ENCODE assay signal across 13 mouse cellular contexts in the genomic region with DNA sequence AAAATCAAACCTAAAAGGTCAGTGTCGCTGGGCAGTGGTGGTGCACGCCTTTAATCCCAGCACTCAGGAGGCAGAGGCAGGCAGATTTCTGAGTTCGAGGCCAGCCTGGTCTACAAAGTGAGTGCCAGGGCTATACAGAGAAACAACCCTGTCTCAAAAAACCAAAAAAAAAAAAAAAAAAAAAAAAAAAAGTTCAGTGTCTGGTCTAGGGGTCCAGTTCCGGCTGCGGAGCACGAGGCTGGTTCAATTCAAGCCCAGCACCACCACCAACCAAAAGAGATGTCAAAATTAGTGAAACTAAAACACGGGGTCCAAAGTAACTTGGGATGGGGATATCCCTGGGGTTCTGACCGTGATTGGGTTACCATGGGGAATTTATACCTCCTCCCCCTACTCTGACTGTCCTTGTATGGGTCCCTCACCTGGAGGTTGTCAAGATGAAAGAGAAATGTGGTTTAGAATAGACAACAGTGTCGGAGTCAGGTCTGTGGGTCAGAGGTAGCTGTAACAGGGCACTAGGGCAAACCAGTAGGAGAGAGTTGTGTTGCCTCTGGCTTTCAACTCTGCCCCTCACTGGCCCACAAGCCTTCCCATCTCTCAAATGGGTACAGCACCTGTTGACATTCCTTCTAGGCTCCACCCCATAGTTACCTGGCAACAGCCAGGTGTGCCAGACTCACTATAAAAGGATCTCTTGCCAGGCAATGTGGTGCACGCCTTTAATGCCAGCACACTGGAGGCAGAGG. TPM values are rescaled to one million over a fixed set of nuclear protein-coding genes. Genes with fewer than 3 reads are reported as not detected.
DNase-seq lines count a peak whose midpoint lies in the region; ATAC-seq lines count a peak whose summit lies in the region.
"Had no signal": no experiment of that assay in that cellular context is flagged by ENCODE, and none has a peak within 500 bp of the region (broad histone marks: within the 10 kb centered on the region; RNA-seq: fewer than 3 reads in every experiment).

No protein-coding gene starts in this region.

- H3K27me3 ChIP-seq in heart, embryonic 13.5 days (replicated peaks), result no peaks in the 10 kb centered on the region
- H3K27me3 ChIP-seq in midbrain, embryonic 12.5 days, result no peaks in the 10 kb centered on the region
- H3K27me3 ChIP-seq in midbrain, embryonic 16.5 days (ENCODE audit: control insufficient read depth, insufficient read depth, low read depth, low read length), result no peaks in the 10 kb centered on the region
- H3K27me3 ChIP-seq in limb, embryonic 10.5 days (ENCODE audit: low read depth, poor library complexity, severe bottlenecking), result no peaks in the 10 kb centered on the region
- H3K27me3 ChIP-seq in stomach, embryonic 15.5 days (replicated peaks), result no peaks in the 10 kb centered on the region

- ATAC-seq in heart, embryonic 13.5 days (ENCODE audit: extremely low read depth, insufficient number of reproducible peaks, low FRiP score, low TSS enrichment), result no peak
- ATAC-seq in midbrain, embryonic 12.5 days (ENCODE audit: low FRiP score, low read depth), result no peak
- ATAC-seq in midbrain, embryonic 16.5 days, result no peak
- no peak for ATAC-seq in stomach, embryonic 15.5 days (ENCODE audit: insufficient read depth, low FRiP score, low read depth)

- no peak for DNase-seq in heart, adult 18-20 months
- DNase-seq in limb, embryonic 10.5 days (ENCODE audit: low spot score), result no peak
- no peak for DNase-seq in adrenal gland, postnatal 14 days
- DNase-seq in left cerebral cortex, adult 18-20 months (ENCODE audit: low spot score in 2 of 2), result no peak
- DNase-seq: adrenal gland, adult 2 months; cerebellum, postnatal 36 days; kidney, postnatal 10 days; lung, postnatal 4 days had no signal

- peak overlapping the region; percentile 80 for H3K4me2 ChIP-seq in heart, embryonic 13.5 days
- H3K4me2 ChIP-seq in midbrain, embryonic 12.5 days (replicated peaks), result 0 out of 2 replicates have a peak overlapping the region, but pooled peaks have one; percentile 76
- no peak overlapping the region for H3K4me2 ChIP-seq in midbrain, embryonic 16.5 days (ENCODE audit: low read length)
- peak overlapping the region; percentile 84 for H3K4me2 ChIP-seq in stomach, embryonic 15.5 days

- peak overlapping the region; percentile 91; the same call in 1 of the 2 replicates for H3K9ac ChIP-seq in heart, embryonic 13.5 days
- H3K9ac ChIP-seq in midbrain, embryonic 12.5 days (replicated peaks), result no peak overlapping the region
- H3K9ac ChIP-seq in midbrain, embryonic 16.5 days (ENCODE audit: low read depth, low read length), result no peak overlapping the region
- no peak overlapping the region for H3K9ac ChIP-seq in stomach, embryonic 15.5 days

- peaks cover 33% of the 10 kb centered on the region for H3K4me1 ChIP-seq in heart, embryonic 13.5 days
- peaks cover 40% of the 10 kb centered on the region for H3K4me1 ChIP-seq in midbrain, embryonic 12.5 days
- peaks cover 29% of the 10 kb centered on the region for H3K4me1 ChIP-seq in midbrain, embryonic 16.5 days (ENCODE audit: control insufficient read depth, insufficient read depth, low read length)
- peaks cover 52% of the 10 kb centered on the region for H3K4me1 ChIP-seq in limb, embryonic 10.5 days
- H3K4me1 ChIP-seq in stomach, embryonic 15.5 days, result peaks cover 23% of the 10 kb centered on the region

- no peaks in the 10 kb centered on the region for H3K36me3 ChIP-seq in heart, embryonic 13.5 days
- peaks cover 9% of the 10 kb centered on the region; the same call in 1 of the 2 replicates for H3K36me3 ChIP-seq in midbrain, embryonic 12.5 days
- no peaks in the 10 kb centered on the region for H3K36me3 ChIP-seq in midbrain, embryonic 16.5 days (ENCODE audit: control insufficient read depth, insufficient read depth, low read length)
- peaks cover 10% of the 10 kb centered on the region for H3K36me3 ChIP-seq in limb, embryonic 10.5 days
- no peaks in the 10 kb centered on the region for H3K36me3 ChIP-seq in stomach, embryonic 15.5 days

- H3K4me3 ChIP-seq in heart, embryonic 13.5 days, result no peak overlapping the region
- no peak overlapping the region for H3K4me3 ChIP-seq in midbrain, embryonic 12.5 days
- no peak overlapping the region for H3K4me3 ChIP-seq in midbrain, embryonic 16.5 days (ENCODE audit: low read depth, low read length)
- H3K4me3 ChIP-seq in limb, embryonic 10.5 days, result peak overlapping the region; percentile 96
- peak overlapping the region; percentile 90; the same call in 1 of the 2 replicates for H3K4me3 ChIP-seq in stomach, embryonic 15.5 days (replicated peaks)

- H3K27ac ChIP-seq in heart, embryonic 13.5 days (replicated peaks), result peak overlapping the region; percentile 89; the same call in 1 of the 2 replicates
- no peak overlapping the region for H3K27ac ChIP-seq in midbrain, embryonic 12.5 days (replicated peaks)
- no peak overlapping the region for H3K27ac ChIP-seq in midbrain, embryonic 16.5 days (ENCODE audit: low read length)
- H3K27ac ChIP-seq in limb, embryonic 10.5 days, result peak overlapping the region; percentile 99
- H3K27ac ChIP-seq in stomach, embryonic 15.5 days, result no peak overlapping the region; the same call in 1 of the 2 replicates

- 95% methylated on average over 10 of the region's 10 CpGs for WGBS in heart, embryonic 13.5 days
- 94% methylated on average over 10 of the region's 10 CpGs for WGBS in midbrain, embryonic 12.5 days
- WGBS in midbrain, embryonic 16.5 days, result 94% methylated on average over 10 of the region's 10 CpGs
- WGBS in limb, embryonic 10.5 days, result 95% methylated on average over 10 of the region's 10 CpGs
- 96% methylated on average over 10 of the region's 10 CpGs for WGBS in stomach, embryonic 15.5 days

- no peaks in the 10 kb centered on the region for H3K9me3 ChIP-seq in heart, embryonic 13.5 days
- no peaks in the 10 kb centered on the region for H3K9me3 ChIP-seq in midbrain, embryonic 12.5 days
- H3K9me3 ChIP-seq in midbrain, embryonic 16.5 days (replicated peaks; ENCODE audit: control insufficient read depth, low read length, poor library complexity, severe bottlenecking), result no peaks in the 10 kb centered on the region
- no peaks in the 10 kb centered on the region for H3K9me3 ChIP-seq in limb, embryonic 10.5 days (replicated peaks)
- H3K9me3 ChIP-seq in stomach, embryonic 15.5 days, result no peaks in the 10 kb centered on the region

RNA-seq across cellular contexts. Expression of gene Cdc42ep4, which starts 1.2 kb away (rescaled TPM):
- polyA plus RNA-seq in heart, embryonic 13.5 days (2015; fragmentation: Nextera tagmentation; extraction: Ambion mirVana), result 24.0 and 26.1 TPM in 2 replicates
- total RNA-seq in heart, adult 18-20 months (2021), result 10 to 100 TPM; 19.1 to 23.8 TPM
- 102 and 104 TPM in 2 replicates for polyA plus RNA-seq in midbrain, embryonic 12.5 days (2016; fragmentation: Nextera tagmentation; extraction: Ambion mirVana)
- polyA plus RNA-seq in midbrain, embryonic 16.5 days (2015; fragmentation: Nextera tagmentation; extraction: Ambion mirVana), result 73.2 and 75.0 TPM in 2 replicates
- polyA plus RNA-seq in limb, embryonic 10.5 days (2016; fragmentation: Nextera tagmentation; extraction: Ambion mirVana), result 111 and 130 TPM in 2 replicates
- polyA plus RNA-seq in stomach, embryonic 15.5 days (2015; fragmentation: Nextera tagmentation; extraction: Ambion mirVana), result 51.6 and 59.6 TPM in 2 replicates
- total RNA-seq in adrenal gland, postnatal 14 days (2021), result 76.8 and 82.7 TPM in 2 replicates
- 10 to 100 TPM; 26.6 to 28.8 TPM for total RNA-seq in left cerebral cortex, adult 18-20 months (2021)

RNA-seq across cellular contexts. Expression of gene Cpsf4l, which starts 43.0 kb away (rescaled TPM):
- 0.24 TPM in 1 of 2 replicates, not detected in the other for polyA plus RNA-seq in heart, embryonic 13.5 days (2015; fragmentation: Nextera tagmentation; extraction: Ambion mirVana)
- total RNA-seq in heart, adult 18-20 months (2021), result not detected
- 0.48 and 0.50 TPM in 2 replicates for polyA plus RNA-seq in midbrain, embryonic 12.5 days (2016; fragmentation: Nextera tagmentation; extraction: Ambion mirVana)
- polyA plus RNA-seq in midbrain, embryonic 16.5 days (2015; fragmentation: Nextera tagmentation; extraction: Ambion mirVana), result 0.25 and 0.58 TPM in 2 replicates
- 0.67 and 0.90 TPM in 2 replicates for polyA plus RNA-seq in limb, embryonic 10.5 days (2016; fragmentation: Nextera tagmentation; extraction: Ambion mirVana)
- 0.23 and 0.42 TPM in 2 replicates for polyA plus RNA-seq in stomach, embryonic 15.5 days (2015; fragmentation: Nextera tagmentation; extraction: Ambion mirVana)
- total RNA-seq in adrenal gland, postnatal 14 days (2021), result 1.5 and 2.5 TPM in 2 replicates
- under 1 TPM in 1 of 2 experiments, not detected in 1; 0.35 TPM for total RNA-seq in left cerebral cortex, adult 18-20 months (2021)
- total RNA-seq: gastrocnemius, adult 8-10 months had no signal
- polyA plus RNA-seq: adrenal gland, adult 2 months had no signal

Comparison
In these comparisons a context has a peak if more than half of its experiments do, and no peak if none do; other contexts are left out.
1. H3K27ac ChIP-seq: peak in heart, embryonic 13.5 days (single experiment) and limb, embryonic 10.5 days (single experiment); none in midbrain, embryonic 12.5 days (single experiment), midbrain, embryonic 16.5 days (single experiment) and stomach, embryonic 15.5 days (single experiment).
2. H3K4me3 ChIP-seq: peak in limb, embryonic 10.5 days (single experiment) and stomach, embryonic 15.5 days (single experiment); none in heart, embryonic 13.5 days (single experiment), midbrain, embryonic 12.5 days (single experiment) and midbrain, embryonic 16.5 days (single experiment).